Mouse (Mus musculus) cerebellum, adult 2 months (tissue): ENCODE results near the gene Art3.

Source experiments
- CTCF ChIP-seq: fragments of 200-500 bp; IDR thresholded peaks from 2 replicates; pipeline ENCODE4 v1.5.1; 2011; ENCODE audit warnings: low read depth, mild to moderate bottlenecking, control low read depth, low read length, moderate library complexity, borderline replicate concordance; ENCODE audit not compliant: insufficient read depth
- POLR2A ChIP-seq: fragments of 200-500 bp; IDR thresholded peaks from 2 replicates; pipeline ENCODE4 v1.6.1; 2011; ENCODE audit warnings: low read length, control low read depth, borderline replicate concordance; ENCODE audit not compliant: insufficient read depth

GRCm38 (mm10) chr5:92381550-92382348 lies 50.1 kb downstream of the Art3 start:
- TF ChIP-seq CTCF (peak; percentile 65; the same call in 1 of the 2 replicates), POLR2A (no peak)
